Mouse (Mus musculus) thymus, adult 2 months (tissue): ENCODE measurements around the gene Klhl32. TPM values are rescaled to one million over a fixed set of nuclear protein-coding genes. Genes with fewer than 3 reads are reported as not detected.
"Not testable (repeated sequence)": the region's sequence is repeated elsewhere in the genome, so short reads cannot be mapped to it uniquely, and the experiment has no call there.

Source experiments
- DNase-seq: peaks from one replicate; pipeline ENCODE4 v3.0.0; 2021
- H3K27ac ChIP-seq: fragments of 200-500 bp; 2 replicates; pipeline ENCODE4 v1.5.1; 2012; ENCODE audit warnings: low read length, control low read depth; ENCODE audit not compliant: control insufficient read depth, insufficient read depth
- H3K27me3 ChIP-seq: fragments of 200-500 bp; 2 replicates; pipeline ENCODE4 v1.6.1; 2012; ENCODE audit warnings: mild to moderate bottlenecking, low read length, moderate library complexity, mixed read lengths; ENCODE audit not compliant: control insufficient read depth, insufficient read depth
- H3K36me3 ChIP-seq: fragments of 200-500 bp; 2 replicates; pipeline ENCODE4 v1.6.1; 2012; ENCODE audit warnings: mild to moderate bottlenecking, low read length, moderate library complexity; ENCODE audit not compliant: control insufficient read depth, insufficient read depth
- H3K4me1 ChIP-seq: fragments of 200-500 bp; replicated peaks from 2 replicates; pipeline ENCODE4 v1.6.1; 2012; ENCODE audit warnings: low read length; ENCODE audit not compliant: control insufficient read depth, insufficient read depth
- H3K4me3 ChIP-seq: fragments of 200-500 bp; 2 replicates; pipeline ENCODE4 v1.5.1; 2012; ENCODE audit warnings: mild to moderate bottlenecking, low read length, control low read depth, moderate library complexity; ENCODE audit not compliant: control insufficient read depth, insufficient read depth
- CTCF ChIP-seq: fragments of 200-500 bp; IDR thresholded peaks from 2 replicates; pipeline ENCODE4 v1.5.1; 2012; ENCODE audit warnings: mild to moderate bottlenecking, control low read depth, low read length, moderate library complexity, borderline replicate concordance; ENCODE audit not compliant: control insufficient read depth, poor library complexity, insufficient read depth; ENCODE audit errors: extremely low read depth
- POLR2A ChIP-seq: fragments of 200-500 bp; IDR thresholded peaks from 2 replicates; pipeline ENCODE4 v1.6.1; 2012; ENCODE audit warnings: mild to moderate bottlenecking, low read length, control low read depth, moderate library complexity; ENCODE audit not compliant: control insufficient read depth, poor library complexity, insufficient read depth; ENCODE audit errors: extremely low read depth
- WGBS: fragments of 180-500 bp; shearing (Covaris S2); methylation state at CpG from one replicate; pipeline ENCODE4 v1.1.7; 2018; 5-methylcytosine and 5-hydroxymethylcytosine counted together
- polyA plus RNA-seq: library from polyadenylated mRNA; depleted of rRNA; stranded (reverse); fragments of >200 nt; gene quantifications from 2 replicates; pipeline ENCODE4 v1.2.3, GENCODE M21; 2012

The Klhl32 gene
- polyA plus RNA-seq, 1 experiment = 0.49 TPM

DNA sequence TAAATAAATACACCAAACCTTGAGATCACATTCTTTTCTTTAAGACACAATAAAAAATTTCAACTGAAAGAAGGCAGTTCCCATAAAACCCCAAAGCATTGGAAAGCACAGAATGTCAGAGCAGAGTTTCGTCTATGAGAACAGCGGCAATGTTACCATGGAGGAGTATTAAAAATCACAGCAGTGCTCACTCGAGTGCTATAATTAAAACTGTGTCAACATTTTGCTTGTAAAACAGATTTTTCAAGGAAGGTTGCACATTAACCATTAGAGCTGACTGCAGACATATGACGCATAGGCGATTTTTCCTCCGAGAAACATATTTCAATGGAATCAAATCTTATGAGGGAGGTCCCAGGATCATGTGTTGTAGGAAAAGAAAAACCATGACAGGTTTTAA, 191.7 kb downstream of the Klhl32 start:
- Histone ChIP-seq H3K4me1 (no peaks in the 10 kb centered on the region), H3K4me3 (no peak overlapping the region), H3K27ac (no peak overlapping the region), H3K27me3 (no peaks in the 10 kb centered on the region), H3K36me3 (no peaks in the 10 kb centered on the region)
- DNase-seq = no peak
- WGBS = 97% methylated on average over 6 of the region's 6 CpGs
- TF ChIP-seq CTCF = no peak
- no peak for TF ChIP-seq POLR2A

GRCm38 (mm10) chr4:24644735-24645134, 206.2 kb downstream of the Klhl32 start:
- H3K4me3 ChIP-seq, H3K27ac ChIP-seq, H3K4me1 ChIP-seq, DNase-seq, H3K36me3 ChIP-seq, H3K27me3 ChIP-seq: not testable (repeated sequence)
- 96% methylated on average over 7 of the region's 8 CpGs for WGBS

- H3K27ac ChIP-seq = no peak overlapping the region
- no peak overlapping the region for H3K4me3 ChIP-seq
- 99% methylated on average over 2 of the region's 2 CpGs for WGBS
- no peaks in the 10 kb centered on the region for H3K27me3 ChIP-seq
- no peaks in the 10 kb centered on the region for H3K36me3 ChIP-seq
- TF ChIP-seq CTCF (no peak), POLR2A (no peak)
- DNase-seq = no peak
- H3K4me1 ChIP-seq = no peaks in the 10 kb centered on the region
Measured at GRCm38 (mm10) chr4:24642306-24642705, 208.6 kb downstream of the Klhl32 start.

- no peaks in the 10 kb centered on the region for H3K36me3 ChIP-seq
- WGBS = 97% methylated on average over 9 of the region's 9 CpGs
- no peaks in the 10 kb centered on the region for H3K27me3 ChIP-seq
- H3K4me1 ChIP-seq = no peaks in the 10 kb centered on the region
- TF ChIP-seq POLR2A = no peak
- no peak for TF ChIP-seq CTCF
- H3K27ac ChIP-seq = no peak overlapping the region
- DNase-seq = no peak
- H3K4me3 ChIP-seq = no peak overlapping the region
Measured at GRCm38 (mm10) chr4:24631177-24631911, 219.6 kb downstream of the Klhl32 start.

DNA sequence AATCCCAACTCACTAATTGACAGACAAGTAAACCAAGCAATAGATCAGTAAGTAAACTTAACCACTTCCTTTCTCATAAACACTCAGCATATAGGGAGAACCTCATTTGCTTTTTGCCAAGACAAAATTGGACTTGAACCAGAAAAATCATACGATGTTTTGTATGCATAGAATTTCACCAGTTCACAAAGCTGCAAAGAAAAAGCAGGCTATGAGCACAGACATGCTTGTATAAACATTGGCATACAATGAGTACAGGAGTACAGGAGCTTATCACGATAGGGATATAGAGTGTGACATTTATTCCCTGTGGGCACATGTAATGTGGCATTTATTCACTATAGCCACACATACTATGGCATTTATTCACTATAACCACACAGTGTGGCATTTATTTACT, 220.5 kb downstream of the Klhl32 start:
- Histone ChIP-seq H3K27ac (no peak overlapping the region), H3K27me3 (no peaks in the 10 kb centered on the region), H3K4me3 (no peak overlapping the region), H3K4me1 (no peaks in the 10 kb centered on the region), H3K36me3 (no peaks in the 10 kb centered on the region)
- no peak for DNase-seq
- WGBS = 86% methylated on average over 2 of the region's 2 CpGs
- TF ChIP-seq CTCF (no peak), POLR2A (no peak)

GRCm38 (mm10) chr4:24627871-24628270, 223.1 kb downstream of the Klhl32 start:
- H3K4me3 ChIP-seq = no peak overlapping the region
- no peaks in the 10 kb centered on the region for H3K36me3 ChIP-seq
- no peaks in the 10 kb centered on the region for H3K27me3 ChIP-seq
- H3K4me1 ChIP-seq = no peaks in the 10 kb centered on the region
- 85% methylated on average over 1 of the region's 1 CpGs for WGBS
- TF ChIP-seq POLR2A (no peak), CTCF (no peak)
- DNase-seq = no peak
- no peak overlapping the region for H3K27ac ChIP-seq

- 56% methylated on average over 4 of the region's 4 CpGs for WGBS
- H3K27me3 ChIP-seq = no peaks in the 10 kb centered on the region
Measured at GRCm38 (mm10) chr4:24626686-24627085, 224.2 kb downstream of the Klhl32 start.

More at GRCm38 (mm10) chr4:24626686-24627085, 224.2 kb downstream of the Klhl32 start:
- DNase-seq = no peak
- H3K27ac ChIP-seq = no peak overlapping the region
- H3K36me3 ChIP-seq = no peaks in the 10 kb centered on the region
- no peak for TF ChIP-seq POLR2A
- TF ChIP-seq CTCF = no peak
- no peak overlapping the region for H3K4me3 ChIP-seq
- no peaks in the 10 kb centered on the region for H3K4me1 ChIP-seq
